Mouse (Mus musculus): ENCODE results near the gene Cep41. TPM values are rescaled to one million over a fixed set of nuclear protein-coding genes. Genes with fewer than 3 reads are reported as not detected.

The Cep41 gene
- polyA plus RNA-seq, 1 experiment from 2014 or later, result 24.5 TPM

GRCm38 (mm10) chr6:30713896-30714295 is 20.3 kb upstream of the Cep41 start:
- H3K4me1 ChIP-seq (ENCODE audit: control insufficient read depth, insufficient read depth, low read length), result peaks cover 7% of the 10 kb centered on the region
- no peaks in the 10 kb centered on the region for H3K36me3 ChIP-seq (ENCODE audit: control insufficient read depth, insufficient read depth, low read length)
- no peak overlapping the region for H3K9ac ChIP-seq (ENCODE audit: low read length)
- WGBS, result 84% methylated on average over 11 of the region's 11 CpGs
- no peak overlapping the region for H3K4me3 ChIP-seq (ENCODE audit: low read depth, low read length)
- no peak overlapping the region for H3K27ac ChIP-seq (ENCODE audit: low read depth, low read length)
- no peak overlapping the region for H3K4me2 ChIP-seq
- ATAC-seq (ENCODE audit: low FRiP score), result no peak
- no peaks in the 10 kb centered on the region for H3K27me3 ChIP-seq (ENCODE audit: control insufficient read depth, insufficient read depth, low read length)
- no peak for DNase-seq (ENCODE audit: low spot score, missing footprints)
- H3K9me3 ChIP-seq (ENCODE audit: control insufficient read depth, low read length), result no peaks in the 10 kb centered on the region

GRCm38 (mm10) chr6:30713455-30713854 is 19.9 kb upstream of the Cep41 start:
- peaks cover 8% of the 10 kb centered on the region for H3K4me1 ChIP-seq (ENCODE audit: control insufficient read depth, insufficient read depth, low read length)
- no peak overlapping the region for H3K27ac ChIP-seq (ENCODE audit: low read depth, low read length)
- no peak overlapping the region for H3K4me3 ChIP-seq (ENCODE audit: low read depth, low read length)
- no peaks in the 10 kb centered on the region for H3K27me3 ChIP-seq (ENCODE audit: control insufficient read depth, insufficient read depth, low read length)
- no peak overlapping the region for H3K9ac ChIP-seq (ENCODE audit: low read length)
- ATAC-seq (ENCODE audit: low FRiP score) (no peak), DNase-seq (ENCODE audit: low spot score, missing footprints) (no peak)
- 86% methylated on average over 6 of the region's 6 CpGs for WGBS
- no peaks in the 10 kb centered on the region for H3K9me3 ChIP-seq (ENCODE audit: control insufficient read depth, low read length)
- no peaks in the 10 kb centered on the region for H3K36me3 ChIP-seq (ENCODE audit: control insufficient read depth, insufficient read depth, low read length)
- H3K4me2 ChIP-seq, result no peak overlapping the region

- WGBS, result 70% methylated on average over 7 of the region's 7 CpGs
- no peaks in the 10 kb centered on the region for H3K27me3 ChIP-seq (ENCODE audit: control insufficient read depth, insufficient read depth, low read length)
- no peak overlapping the region for H3K27ac ChIP-seq (ENCODE audit: low read depth, low read length)
- no peak overlapping the region for H3K4me3 ChIP-seq (ENCODE audit: low read depth, low read length)
- DNase-seq (ENCODE audit: low spot score, missing footprints) (no peak), ATAC-seq (ENCODE audit: low FRiP score) (no peak)
- no peak overlapping the region for H3K4me2 ChIP-seq
- no peaks in the 10 kb centered on the region for H3K36me3 ChIP-seq (ENCODE audit: control insufficient read depth, insufficient read depth, low read length)
- H3K9ac ChIP-seq (ENCODE audit: low read length), result no peak overlapping the region
- H3K9me3 ChIP-seq (ENCODE audit: control insufficient read depth, low read length), result no peaks in the 10 kb centered on the region
- peaks cover 9% of the 10 kb centered on the region for H3K4me1 ChIP-seq (ENCODE audit: control insufficient read depth, insufficient read depth, low read length)
These were observed 18.9 kb upstream of the Cep41 start for GRCm38 (mm10) chr6:30712484-30712883.

GRCm38 (mm10) chr6:30711365-30711763 is 17.8 kb upstream of the Cep41 start:
- H3K4me3 ChIP-seq (ENCODE audit: low read depth, low read length), result no peak overlapping the region
- no peak for ATAC-seq (ENCODE audit: low FRiP score)
- H3K36me3 ChIP-seq (ENCODE audit: control insufficient read depth, insufficient read depth, low read length), result no peaks in the 10 kb centered on the region
- H3K27ac ChIP-seq (ENCODE audit: low read depth, low read length), result no peak overlapping the region
- H3K4me2 ChIP-seq, result no peak overlapping the region
- WGBS, result 74% methylated on average over 10 of the region's 10 CpGs
- no peak for DNase-seq (ENCODE audit: low spot score, missing footprints)
- no peak overlapping the region for H3K9ac ChIP-seq (ENCODE audit: low read length)
- H3K9me3 ChIP-seq (ENCODE audit: control insufficient read depth, low read length), result no peaks in the 10 kb centered on the region
- H3K4me1 ChIP-seq (ENCODE audit: control insufficient read depth, insufficient read depth, low read length), result peaks cover 12% of the 10 kb centered on the region
- H3K27me3 ChIP-seq (ENCODE audit: control insufficient read depth, insufficient read depth, low read length), result no peaks in the 10 kb centered on the region

GRCm38 (mm10) chr6:30710371-30711364 is 17.1 kb upstream of the Cep41 start:
- no peak overlapping the region for H3K4me3 ChIP-seq (ENCODE audit: low read depth, low read length)
- ATAC-seq (ENCODE audit: low FRiP score) (no peak), DNase-seq (ENCODE audit: low spot score, missing footprints) (no peak)
- no peaks in the 10 kb centered on the region for H3K9me3 ChIP-seq (ENCODE audit: control insufficient read depth, low read length)
- H3K9ac ChIP-seq (ENCODE audit: low read length), result no peak overlapping the region
- no peaks in the 10 kb centered on the region for H3K27me3 ChIP-seq (ENCODE audit: control insufficient read depth, insufficient read depth, low read length)
- H3K27ac ChIP-seq (ENCODE audit: low read depth, low read length), result no peak overlapping the region
- whole genome bisulfite sequencing, result 69% methylated on average over 25 of the region's 25 CpGs
- no peak overlapping the region for H3K4me2 ChIP-seq
- no peaks in the 10 kb centered on the region for H3K36me3 ChIP-seq (ENCODE audit: control insufficient read depth, insufficient read depth, low read length)
- peaks cover 12% of the 10 kb centered on the region for H3K4me1 ChIP-seq (ENCODE audit: control insufficient read depth, insufficient read depth, low read length)

- peak overlapping the region; percentile 48 for H3K27ac ChIP-seq (ENCODE audit: low read depth, low read length)
- H3K4me3 ChIP-seq (ENCODE audit: low read depth, low read length), result no peak overlapping the region
- no peaks in the 10 kb centered on the region for H3K27me3 ChIP-seq (ENCODE audit: control insufficient read depth, insufficient read depth, low read length)
- no peak overlapping the region; the same call in 1 of the 2 replicates for H3K9ac ChIP-seq (ENCODE audit: low read length)
- ATAC-seq (ENCODE audit: low FRiP score), result no peak
- DNase-seq (ENCODE audit: low spot score, missing footprints), result no peak
- WGBS, result 36% methylated on average over 6 of the region's 6 CpGs
- H3K9me3 ChIP-seq (ENCODE audit: control insufficient read depth, low read length), result no peaks in the 10 kb centered on the region
- H3K4me2 ChIP-seq, result no peak overlapping the region
- H3K4me1 ChIP-seq (ENCODE audit: control insufficient read depth, insufficient read depth, low read length), result peaks cover 12% of the 10 kb centered on the region
- H3K36me3 ChIP-seq (ENCODE audit: control insufficient read depth, insufficient read depth, low read length), result no peaks in the 10 kb centered on the region
These were observed 15.6 kb upstream of the Cep41 start for GRCm38 (mm10) chr6:30709115-30709514.

GRCm38 (mm10) chr6:30703977-30704602 is 10.5 kb upstream of the Cep41 start:
- peaks cover 7% of the 10 kb centered on the region for H3K4me1 ChIP-seq (ENCODE audit: control insufficient read depth, insufficient read depth, low read length)
- no peaks in the 10 kb centered on the region for H3K9me3 ChIP-seq (ENCODE audit: control insufficient read depth, low read length)
- no peak overlapping the region for H3K4me3 ChIP-seq (ENCODE audit: low read depth, low read length)
- no peaks in the 10 kb centered on the region for H3K27me3 ChIP-seq (ENCODE audit: control insufficient read depth, insufficient read depth, low read length)
- no peak overlapping the region for H3K4me2 ChIP-seq
- no peaks in the 10 kb centered on the region for H3K36me3 ChIP-seq (ENCODE audit: control insufficient read depth, insufficient read depth, low read length)
- ATAC-seq (ENCODE audit: low FRiP score), result no peak
- H3K27ac ChIP-seq (ENCODE audit: low read depth, low read length), result no peak overlapping the region
- 91% methylated on average over 9 of the region's 9 CpGs for WGBS
- H3K9ac ChIP-seq (ENCODE audit: low read length), result no peak overlapping the region
- no peak for DNase-seq (ENCODE audit: low spot score, missing footprints)

- 82% methylated on average over 6 of the region's 6 CpGs for WGBS
- no peak overlapping the region for H3K27ac ChIP-seq (ENCODE audit: low read depth, low read length)
These were observed 9.9 kb upstream of the Cep41 start for GRCm38 (mm10) chr6:30703476-30703875.

GRCm38 (mm10) chr6:30702881-30703280 is 9.3 kb upstream of the Cep41 start:
- H3K9ac ChIP-seq (ENCODE audit: low read length), result no peak overlapping the region
- no peaks in the 10 kb centered on the region for H3K9me3 ChIP-seq (ENCODE audit: control insufficient read depth, low read length)
- H3K27ac ChIP-seq (ENCODE audit: low read depth, low read length), result no peak overlapping the region
- 91% methylated on average over 6 of the region's 6 CpGs for WGBS
- no peaks in the 10 kb centered on the region for H3K36me3 ChIP-seq (ENCODE audit: control insufficient read depth, insufficient read depth, low read length)
- peak; percentile 14 for DNase-seq (ENCODE audit: low spot score, missing footprints)
- peaks cover 4% of the 10 kb centered on the region for H3K4me1 ChIP-seq (ENCODE audit: control insufficient read depth, insufficient read depth, low read length)
- no peak overlapping the region for H3K4me2 ChIP-seq
- no peak overlapping the region for H3K4me3 ChIP-seq (ENCODE audit: low read depth, low read length)
- ATAC-seq (ENCODE audit: low FRiP score), result no peak
- H3K27me3 ChIP-seq (ENCODE audit: control insufficient read depth, insufficient read depth, low read length), result no peaks in the 10 kb centered on the region

More at GRCm38 (mm10) chr6:30703476-30703875, 9.9 kb upstream of the Cep41 start:
- DNase-seq (ENCODE audit: low spot score, missing footprints) (no peak), ATAC-seq (ENCODE audit: low FRiP score) (no peak)
- Histone ChIP-seq H3K27me3 (ENCODE audit: control insufficient read depth, insufficient read depth, low read length) (no peaks in the 10 kb centered on the region), H3K9ac (ENCODE audit: low read length) (no peak overlapping the region), H3K4me2 (no peak overlapping the region), H3K4me1 (ENCODE audit: control insufficient read depth, insufficient read depth, low read length) (peaks cover 4% of the 10 kb centered on the region; the same call in 1 of the 2 replicates), H3K4me3 (ENCODE audit: low read depth, low read length) (no peak overlapping the region), H3K9me3 (ENCODE audit: control insufficient read depth, low read length) (no peaks in the 10 kb centered on the region), H3K36me3 (ENCODE audit: control insufficient read depth, insufficient read depth, low read length) (no peaks in the 10 kb centered on the region)
